Mouse (Mus musculus): Measurements from ENCODE around the gene Ptgdr. TPM values are rescaled to one million over a fixed set of nuclear protein-coding genes. Genes with fewer than 3 reads are reported as not detected.
A peak's percentile ranks its signal among the peaks of the same experiment; 100 is the strongest.
"Not testable (repeated sequence)": the region's sequence is repeated elsewhere in the genome, so short reads cannot be mapped to it uniquely, and the experiment has no call there.

Ptgdr gene
- polyA plus RNA-seq, 1 experiment: not detected

- no peaks in the 10 kb centered on the region for H3K36me3 ChIP-seq (replicated peaks; ENCODE audit: low read length)
These were observed 11.4 kb downstream of the Ptgdr start for GRCm38 (mm10) chr14:44847740-44848139.

GRCm38 (mm10) chr14:44846558-44847263, 12.5 kb downstream of the Ptgdr start:
- TF ChIP-seq FLI1 (IDR thresholded peaks at IDR 0.05; ENCODE audit: low read length) (no peak), GATA1 (IDR thresholded peaks at IDR 0.05; ENCODE audit: borderline replicate concordance, low read length) (no peak)
- H3K4me3 ChIP-seq (replicated peaks): no peak overlapping the region
- H3K36me3 ChIP-seq (replicated peaks; ENCODE audit: low read length): no peaks in the 10 kb centered on the region
- H3K27me3 ChIP-seq (replicated peaks): peaks cover 10% of the 10 kb centered on the region
- no peaks in the 10 kb centered on the region for H3K9me3 ChIP-seq
- peaks cover 4% of the 10 kb centered on the region; the same call in 1 of the 2 replicates for H3K4me1 ChIP-seq

More at GRCm38 (mm10) chr14:44847740-44848139, 11.4 kb downstream of the Ptgdr start:
- H3K4me1 ChIP-seq: peaks cover 4% of the 10 kb centered on the region; the same call in 1 of the 2 replicates
- TF ChIP-seq GATA1 (IDR thresholded peaks at IDR 0.05; ENCODE audit: borderline replicate concordance, low read length) (no peak), FLI1 (IDR thresholded peaks at IDR 0.05; ENCODE audit: low read length) (no peak)
- H3K4me3 ChIP-seq (replicated peaks): no peak overlapping the region
- H3K27me3 ChIP-seq (replicated peaks): peaks cover 10% of the 10 kb centered on the region
- no peaks in the 10 kb centered on the region for H3K9me3 ChIP-seq

- no peak for TF ChIP-seq GATA1 (IDR thresholded peaks at IDR 0.05; ENCODE audit: borderline replicate concordance, low read length)
- TF ChIP-seq FLI1 (IDR thresholded peaks at IDR 0.05; ENCODE audit: low read length): no peak
- H3K27me3 ChIP-seq (replicated peaks): peaks cover 10% of the 10 kb centered on the region
- peaks cover 4% of the 10 kb centered on the region; the same call in 1 of the 2 replicates for H3K4me1 ChIP-seq
- no peaks in the 10 kb centered on the region for H3K9me3 ChIP-seq
- peak overlapping the region; percentile 38 for H3K4me3 ChIP-seq (replicated peaks)
- no peaks in the 10 kb centered on the region for H3K36me3 ChIP-seq (replicated peaks; ENCODE audit: low read length)
These were observed 15.1 kb downstream of the Ptgdr start for GRCm38 (mm10) chr14:44843768-44844755.

- Histone ChIP-seq H3K36me3 (replicated peaks; ENCODE audit: low read length) (no peaks in the 10 kb centered on the region), H3K4me1 (peaks cover under 1% of the 10 kb centered on the region; the same call in 1 of the 2 replicates), H3K9me3 (no peaks in the 10 kb centered on the region), H3K27me3 (replicated peaks) (peaks cover 3% of the 10 kb centered on the region), H3K4me3 (replicated peaks) (no peak overlapping the region)
- TF ChIP-seq GATA1 (IDR thresholded peaks at IDR 0.05; ENCODE audit: borderline replicate concordance, low read length) (no peak), FLI1 (IDR thresholded peaks at IDR 0.05; ENCODE audit: low read length) (no peak)
These were observed 20.5 kb downstream of the Ptgdr start for GRCm38 (mm10) chr14:44838685-44839084.

GRCm38 (mm10) chr14:44835132-44835531, 24.0 kb downstream of the Ptgdr start:
- H3K4me3 ChIP-seq (replicated peaks): no peak overlapping the region
- peaks cover 2% of the 10 kb centered on the region for H3K27me3 ChIP-seq (replicated peaks)
- H3K9me3 ChIP-seq: no peaks in the 10 kb centered on the region
- H3K36me3 ChIP-seq (replicated peaks; ENCODE audit: low read length): no peaks in the 10 kb centered on the region
- TF ChIP-seq GATA1 (IDR thresholded peaks at IDR 0.05; ENCODE audit: borderline replicate concordance, low read length) (no peak), FLI1 (IDR thresholded peaks at IDR 0.05; ENCODE audit: low read length) (no peak)
- H3K4me1 ChIP-seq: no peaks in the 10 kb centered on the region

GRCm38 (mm10) chr14:44834134-44834533, 25.0 kb downstream of the Ptgdr start:
- not testable (repeated sequence) for H3K4me1 ChIP-seq; H3K27me3 ChIP-seq (replicated peaks); H3K36me3 ChIP-seq (replicated peaks; ENCODE audit: low read length); H3K4me3 ChIP-seq (replicated peaks); H3K9me3 ChIP-seq

GRCm38 (mm10) chr14:44833096-44833495, 26.1 kb downstream of the Ptgdr start:
- not testable (repeated sequence) for H3K4me3 ChIP-seq (replicated peaks); H3K9me3 ChIP-seq; H3K27me3 ChIP-seq (replicated peaks)

GRCm38 (mm10) chr14:44827736-44828135, 31.4 kb downstream of the Ptgdr start:
- Histone ChIP-seq H3K9me3 (no peaks in the 10 kb centered on the region), H3K36me3 (replicated peaks; ENCODE audit: low read length) (no peaks in the 10 kb centered on the region), H3K4me3 (replicated peaks) (no peak overlapping the region), H3K27me3 (replicated peaks) (no peaks in the 10 kb centered on the region), H3K4me1 (no peaks in the 10 kb centered on the region)
- no peak for TF ChIP-seq GATA1 (IDR thresholded peaks at IDR 0.05; ENCODE audit: borderline replicate concordance, low read length)
- no peak for TF ChIP-seq FLI1 (IDR thresholded peaks at IDR 0.05; ENCODE audit: low read length)

More at GRCm38 (mm10) chr14:44833096-44833495, 26.1 kb downstream of the Ptgdr start:
- H3K4me1 ChIP-seq; H3K36me3 ChIP-seq (replicated peaks; ENCODE audit: low read length): not testable (repeated sequence)

- no peak overlapping the region for H3K4me3 ChIP-seq (replicated peaks)
- H3K27me3 ChIP-seq (replicated peaks): no peaks in the 10 kb centered on the region
- H3K36me3 ChIP-seq (replicated peaks; ENCODE audit: low read length): no peaks in the 10 kb centered on the region
- H3K4me1 ChIP-seq: no peaks in the 10 kb centered on the region
- TF ChIP-seq FLI1 (IDR thresholded peaks at IDR 0.05; ENCODE audit: low read length): no peak
- H3K9me3 ChIP-seq: no peaks in the 10 kb centered on the region
These were observed 37.8 kb downstream of the Ptgdr start for GRCm38 (mm10) chr14:44821177-44822057.

- not testable (repeated sequence) for H3K4me1 ChIP-seq; H3K27me3 ChIP-seq (replicated peaks); H3K4me3 ChIP-seq (replicated peaks); H3K36me3 ChIP-seq (replicated peaks; ENCODE audit: low read length); H3K9me3 ChIP-seq
These were observed 46.0 kb downstream of the Ptgdr start for GRCm38 (mm10) chr14:44813152-44813551.
